Mouse (Mus musculus) MEL (cell line): ENCODE measurements around the gene Me3. TPM values are rescaled to one million over a fixed set of nuclear protein-coding genes. Genes with fewer than 3 reads are reported as not detected.

Experiments used
- DNase-seq: peaks from one replicate; pipeline ENCODE4 v3.0.0; 2011; ENCODE audit warnings: low read depth, low spot score
- H3K27ac ChIP-seq: 2 replicates; pipeline ENCODE4 v1.5.1; 2012; ENCODE audit warnings: low read depth, mild to moderate bottlenecking, control low read depth, low read length, moderate library complexity; ENCODE audit not compliant: control insufficient read depth
- H3K27me3 ChIP-seq, 2 experiments: fragments of 150-350 bp in 1 of 2; sonication (generic) in 1 of 2; 2 replicates each; pipeline ENCODE4 v1.6.1; 2012; ENCODE audit warnings: low read length in 2 of 2, mild to moderate bottlenecking in 2 of 2, improper control_type of control experiment in 1 of 2, moderate library complexity in 1 of 2; ENCODE audit not compliant: insufficient read depth in 2 of 2, control insufficient read depth in 1 of 2
- H3K36me3 ChIP-seq, 2 experiments: 2 replicates each; pipeline ENCODE4 v1.6.1; 2012 to 2014; ENCODE audit warnings: low read length in 2 of 2, improper control_type of control experiment in 1 of 2, inconsistent platforms in 1 of 2, mild to moderate bottlenecking in 1 of 2; ENCODE audit not compliant: insufficient read depth in 2 of 2, control insufficient read depth in 1 of 2
- H3K4me1 ChIP-seq, 2 experiments: fragments of 150-350 bp in 1 of 2; sonication (generic) in 1 of 2; 2 replicates each; pipeline ENCODE4 v1.6.1; 2012; ENCODE audit warnings: low read length in 2 of 2, improper control_type of control experiment in 1 of 2, mild to moderate bottlenecking in 1 of 2; ENCODE audit not compliant: insufficient read depth in 2 of 2, control insufficient read depth in 1 of 2
- H3K4me3 ChIP-seq, 2 experiments: fragments of 150-350 bp in 1 of 2; sonication (generic) in 1 of 2; 2 replicates each; pipeline ENCODE4 v1.5.1; 2012; ENCODE audit warnings: low read depth in 2 of 2, low read length in 2 of 2, mild to moderate bottlenecking in 2 of 2, moderate library complexity in 2 of 2, control low read depth in 1 of 2, improper control_type of control experiment in 1 of 2; ENCODE audit not compliant: control insufficient read depth in 1 of 2, insufficient read depth in 1 of 2
- H3K79me2 ChIP-seq: 2 replicates; pipeline ENCODE4 v1.6.1; 2012; ENCODE audit warnings: mild to moderate bottlenecking, low read length, moderate library complexity; ENCODE audit not compliant: control insufficient read depth, poor library complexity, insufficient read depth
- H3K9ac ChIP-seq: 2 replicates; pipeline ENCODE4 v1.6.1; 2012; ENCODE audit warnings: low read depth, mild to moderate bottlenecking, control low read depth, low read length, moderate library complexity; ENCODE audit not compliant: control insufficient read depth, poor library complexity, severe bottlenecking
- H3K9me3 ChIP-seq: fragments of 150-350 bp; sonication (generic); replicated peaks from 2 replicates; pipeline ENCODE4 v1.6.1; 2012; ENCODE audit warnings: mild to moderate bottlenecking, low read length, improper control_type of control experiment, moderate library complexity; ENCODE audit not compliant: insufficient read depth
- CHD1 ChIP-seq: IDR thresholded peaks from 2 replicates; pipeline ENCODE4 v1.6.1; 2012; ENCODE audit warnings: low read depth, mild to moderate bottlenecking, inconsistent platforms, low read length, improper control_type of control experiment
- CHD2 ChIP-seq: IDR thresholded peaks from 2 replicates; pipeline ENCODE4 v1.6.1; 2011; ENCODE audit warnings: low read length, improper control_type of control experiment
- CTCF ChIP-seq, 3 experiments: IDR thresholded peaks in 2 of 3; conservative IDR thresholded peaks in 1 of 3; 2 replicates each; pipeline ENCODE4 v1.5.1; 2011 to 2012; ENCODE audit warnings: low read length in 3 of 3, low read depth in 2 of 3, mild to moderate bottlenecking in 2 of 3, improper control_type of control experiment in 1 of 3, inconsistent platforms in 1 of 3, mixed read lengths in 1 of 3, moderate library complexity in 1 of 3; ENCODE audit not compliant: control insufficient read depth in 1 of 3, insufficient read depth in 1 of 3, poor library complexity in 1 of 3, severe bottlenecking in 1 of 3
- ELF1 ChIP-seq: IDR thresholded peaks from 2 replicates; pipeline ENCODE4 v1.6.1; 2014; ENCODE audit warnings: low read depth, mild to moderate bottlenecking, inconsistent platforms, low read length, improper control_type of control experiment, moderate library complexity
- ETS1 ChIP-seq: IDR thresholded peaks from 2 replicates; pipeline ENCODE4 v1.6.1; 2012; ENCODE audit warnings: low read depth, mild to moderate bottlenecking, inconsistent platforms, low read length, improper control_type of control experiment, moderate library complexity
- GABPA ChIP-seq: IDR thresholded peaks from 2 replicates; pipeline ENCODE4 v1.6.1; 2012; ENCODE audit warnings: low read depth, mild to moderate bottlenecking, inconsistent platforms, low read length, improper control_type of control experiment, moderate library complexity
- GATA1 ChIP-seq: IDR thresholded peaks from 2 replicates; pipeline ENCODE4 v1.6.1; 2011; ENCODE audit warnings: low read depth, low read length, improper control_type of control experiment
- JUND ChIP-seq: IDR thresholded peaks from 2 replicates; pipeline ENCODE4 v1.6.1; 2011; ENCODE audit warnings: low read depth, mild to moderate bottlenecking, improper control_type of control experiment, low read length
- KAT2A ChIP-seq: conservative IDR thresholded peaks from 2 replicates; pipeline ENCODE4 v1.6.1; 2012; ENCODE audit warnings: low read depth, low read length, improper control_type of control experiment, inconsistent platforms
- MAX ChIP-seq: IDR thresholded peaks from 2 replicates; pipeline ENCODE4 v1.6.1; 2011; ENCODE audit warnings: low read length, improper control_type of control experiment
- MAZ ChIP-seq: IDR thresholded peaks from 2 replicates; pipeline ENCODE4 v1.6.1; 2012; ENCODE audit warnings: low read depth, mild to moderate bottlenecking, inconsistent platforms, low read length, improper control_type of control experiment
- MYB ChIP-seq: IDR thresholded peaks from 2 replicates; pipeline ENCODE4 v1.6.1; 2011; ENCODE audit warnings: mild to moderate bottlenecking, low read depth, low read length, improper control_type of control experiment
- MYC ChIP-seq: IDR thresholded peaks from 2 replicates; pipeline ENCODE4 v1.6.1; 2011; ENCODE audit warnings: low read depth, mild to moderate bottlenecking, low read length, improper control_type of control experiment, moderate library complexity
- POLR2A ChIP-seq, 2 experiments: IDR thresholded peaks; 2 replicates each; pipeline ENCODE4 v1.6.1; 2011 to 2012; ENCODE audit warnings: low read length in 2 of 2, mild to moderate bottlenecking in 2 of 2, control low read depth in 1 of 2, improper control_type of control experiment in 1 of 2, low read depth in 1 of 2, moderate library complexity in 1 of 2; ENCODE audit not compliant: control insufficient read depth in 1 of 2, insufficient read depth in 1 of 2, poor library complexity in 1 of 2
- POLR2AphosphoS2 ChIP-seq: IDR thresholded peaks from 2 replicates; pipeline ENCODE4 v1.6.1; 2011; ENCODE audit warnings: low read length, improper control_type of control experiment
- POLR2AphosphoS5 ChIP-seq: IDR thresholded peaks from 2 replicates; pipeline ENCODE4 v1.6.1; 2012; ENCODE audit warnings: low read depth, borderline replicate concordance, mild to moderate bottlenecking, inconsistent platforms, low read length, moderate library complexity, mixed read lengths
- RCOR1 ChIP-seq: IDR thresholded peaks from 2 replicates; pipeline ENCODE4 v1.6.1; 2012; ENCODE audit warnings: low read depth, mild to moderate bottlenecking, inconsistent platforms, low read length, improper control_type of control experiment
- SIN3A ChIP-seq: IDR thresholded peaks from 2 replicates; pipeline ENCODE4 v1.6.1; 2012; ENCODE audit warnings: low read length, improper control_type of control experiment, inconsistent platforms
- SMC3 ChIP-seq: IDR thresholded peaks from 2 replicates; pipeline ENCODE4 v1.6.1; 2011; ENCODE audit warnings: low read depth, low read length, improper control_type of control experiment
- TAL1 ChIP-seq: IDR thresholded peaks from 2 replicates; pipeline ENCODE4 v1.6.1; 2012; ENCODE audit warnings: mild to moderate bottlenecking, inconsistent platforms, low read length, moderate library complexity, mixed read lengths
- TBP ChIP-seq: IDR thresholded peaks from 2 replicates; pipeline ENCODE4 v1.8.0; 2011; ENCODE audit warnings: low read depth, low read length, improper control_type of control experiment
- TCF12 ChIP-seq: IDR thresholded peaks from 2 replicates; pipeline ENCODE4 v1.6.1; 2014; ENCODE audit warnings: low read depth, mild to moderate bottlenecking, inconsistent platforms, low read length, improper control_type of control experiment, moderate library complexity
- UBTF ChIP-seq: IDR thresholded peaks from 2 replicates; pipeline ENCODE4 v1.6.1; 2012; ENCODE audit warnings: low read depth, mild to moderate bottlenecking, inconsistent platforms, low read length, improper control_type of control experiment, moderate library complexity, borderline replicate concordance; ENCODE audit not compliant: insufficient read depth
- USF1 ChIP-seq: IDR thresholded peaks from 2 replicates; pipeline ENCODE4 v1.6.1; 2014; ENCODE audit warnings: low read depth, mild to moderate bottlenecking, inconsistent platforms, low read length, improper control_type of control experiment, moderate library complexity
- USF2 ChIP-seq, 2 experiments: IDR thresholded peaks; 2 replicates each; pipeline ENCODE4 v1.6.1; 2011 to 2012; ENCODE audit warnings: improper control_type of control experiment in 2 of 2, low read length in 2 of 2, borderline replicate concordance in 1 of 2, inconsistent platforms in 1 of 2, low read depth in 1 of 2, mild to moderate bottlenecking in 1 of 2; ENCODE audit not compliant: insufficient read depth in 1 of 2
- ZC3H11A ChIP-seq: IDR thresholded peaks from 2 replicates; pipeline ENCODE4 v1.6.1; 2012; ENCODE audit warnings: low read depth, mild to moderate bottlenecking, inconsistent platforms, low read length, improper control_type of control experiment
- polyA plus RNA-seq, 2 experiments: library from polyadenylated mRNA; stranded (reverse) in 1 of 2; unstranded in 1 of 2; fragments of >175 nt in 1 of 2; fragments of >200 nt in 1 of 2; gene quantifications; 2 replicates each; pipeline versions ENCODE4 v1.2.1 to v1.2.4; 2012; ENCODE audit warnings: low replicate concordance in 2 of 2, low read depth in 1 of 2; ENCODE audit not compliant: insufficient read length in 2 of 2, insufficient read depth in 1 of 2, missing spikeins in 1 of 2
- total RNA-seq: library from RNA; depleted of rRNA; stranded (reverse); fragments of 300-350 nt; gene quantifications from 2 replicates; pipeline ENCODE4 v1.2.3, GENCODE M21; 2012

The Me3 gene
- total and polyA plus RNA-seq, 3 experiments: 0.35 TPM; not detected in 2

DNA sequence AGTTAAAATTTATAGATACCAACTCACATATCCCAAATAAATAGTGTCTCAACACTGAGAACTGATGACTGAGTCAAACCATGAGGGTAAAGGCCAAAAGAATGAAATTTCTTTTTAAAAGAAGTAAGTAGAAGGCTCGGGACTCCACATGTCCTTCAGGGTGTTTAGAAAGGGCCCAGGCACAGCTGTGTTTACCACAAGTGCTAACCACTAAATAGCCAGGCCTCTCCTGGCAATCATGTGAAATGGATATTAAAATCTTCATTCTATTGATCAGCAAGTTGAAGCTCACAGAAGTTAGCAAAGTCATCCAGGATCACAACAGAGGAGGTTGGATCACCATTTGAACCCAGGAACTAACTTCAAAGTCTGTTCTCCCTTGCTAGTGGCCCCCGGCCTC is 86.1 kb downstream of the Me3 start:
- Histone ChIP-seq H3K36me3 (no peaks in the 10 kb centered on the region), H3K27ac (no peak overlapping the region), H3K4me3 (no peak overlapping the region), H3K27me3 (no peaks in the 10 kb centered on the region), H3K4me1 (no peaks in the 10 kb centered on the region), H3K79me2 (no peaks in the 10 kb centered on the region), H3K9me3 (no peaks in the 10 kb centered on the region), H3K9ac (no peak overlapping the region)
- no peak for DNase-seq
- TF ChIP-seq ZC3H11A (no peak), TBP (no peak), CHD2 (no peak), MAX (no peak), RCOR1 (no peak), JUND (no peak), POLR2AphosphoS5 (no peak), POLR2A (IDR thresholded peaks at IDR 0.05; ENCODE audit: control insufficient read depth in 1 of 2, insufficient read depth in 1 of 2, low read depth in 1 of 2, low read length in 2 of 2, poor library complexity in 1 of 2) (no peak), GABPA (no peak), UBTF (no peak), ELF1 (no peak)

DNA sequence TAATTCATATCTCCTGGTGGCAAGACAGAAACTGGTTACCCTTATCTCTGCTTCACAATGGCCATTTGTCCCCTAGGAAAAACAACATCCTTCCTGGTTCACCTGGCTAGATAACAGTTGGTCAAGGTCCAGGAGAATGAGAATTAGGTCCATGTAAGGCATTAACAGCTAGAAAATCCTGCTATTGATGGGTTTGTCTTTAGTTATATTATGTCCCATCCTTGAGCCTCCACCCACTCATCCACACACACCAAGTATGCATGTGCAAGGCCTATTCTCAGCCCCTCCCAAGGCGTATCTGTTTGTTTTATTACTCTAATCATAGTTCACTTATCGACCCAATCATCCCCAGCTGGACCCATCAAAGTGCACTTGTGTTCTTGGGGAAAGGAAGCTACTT is 88.1 kb downstream of the Me3 start:
- no peak overlapping the region for H3K9ac ChIP-seq
- H3K79me2 ChIP-seq: no peaks in the 10 kb centered on the region
- H3K4me3 ChIP-seq: no peak overlapping the region
- H3K9me3 ChIP-seq: no peaks in the 10 kb centered on the region
- H3K27me3 ChIP-seq: no peaks in the 10 kb centered on the region
- no peak overlapping the region for H3K27ac ChIP-seq
- TF ChIP-seq GATA1 (no peak), CTCF (IDR thresholded peaks at IDR 0.05 in 2 of 3, conservative IDR thresholded peaks at IDR 0.05 in 1 of 3; ENCODE audit: control insufficient read depth in 1 of 3, insufficient read depth in 1 of 3, low read depth in 2 of 3, low read length in 3 of 3, poor library complexity in 1 of 3, severe bottlenecking in 1 of 3) (no peak), TBP (no peak), TAL1 (no peak), TCF12 (no peak), CHD2 (no peak), POLR2A (IDR thresholded peaks at IDR 0.05; ENCODE audit: control insufficient read depth in 1 of 2, insufficient read depth in 1 of 2, low read depth in 1 of 2, low read length in 2 of 2, poor library complexity in 1 of 2) (no peak), RCOR1 (no peak), SMC3 (no peak), ETS1 (no peak), MYB (no peak), UBTF (no peak), CHD1 (no peak), MAZ (no peak), KAT2A (no peak), USF1 (no peak), MYC (no peak), SIN3A (no peak), USF2 (IDR thresholded peaks at IDR 0.05; ENCODE audit: borderline replicate concordance in 1 of 2, insufficient read depth in 1 of 2, low read depth in 1 of 2, low read length in 2 of 2) (no peak), POLR2AphosphoS2 (no peak)
- H3K36me3 ChIP-seq: no peaks in the 10 kb centered on the region
- DNase-seq: no peak
- no peaks in the 10 kb centered on the region for H3K4me1 ChIP-seq
